Mouse (Mus musculus) stomach, postnatal 0 days (tissue): ENCODE data around the gene Spem2.

Experiments used
- CTCF ChIP-seq: IDR thresholded peaks from 2 replicates; pipeline ENCODE4 v1.5.1; 2016; ENCODE audit warnings: antibody characterized with exemption, low read depth, mild to moderate bottlenecking, moderate library complexity
- EP300 ChIP-seq: optimal IDR thresholded peaks from 2 replicates; pipeline ENCODE3; 2016; ENCODE audit warnings: antibody characterized with exemption

DNA sequence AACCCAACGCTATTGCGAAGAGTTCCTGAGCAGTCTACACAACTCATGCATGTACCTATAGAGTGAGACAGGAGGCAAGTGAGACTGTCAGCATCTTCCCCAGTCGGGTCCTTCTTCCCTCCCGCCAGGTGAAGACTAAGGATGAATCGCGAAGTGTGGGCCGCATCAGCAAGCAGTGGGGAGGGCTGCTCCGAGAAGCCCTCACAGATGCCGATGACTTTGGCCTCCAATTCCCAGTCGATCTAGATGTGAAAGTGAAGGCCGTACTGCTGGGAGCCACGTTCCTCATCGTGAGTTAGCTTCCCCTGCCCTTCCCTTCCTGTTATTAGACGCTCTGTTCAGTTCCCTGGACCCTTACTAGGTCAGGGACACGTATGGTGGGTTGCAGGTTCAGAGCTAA, 31.6 kb upstream of the Spem2 start:
- TF ChIP-seq EP300 (no peak), CTCF (no peak)
